Mouse (Mus musculus): ENCODE data around the gene Olfr1097. TPM values are rescaled to one million over a fixed set of nuclear protein-coding genes. Genes with fewer than 3 reads are reported as not detected.

Olfr1097 gene
- not detected for polyA plus RNA-seq (2017; shearing (Covaris generic))

DNA sequence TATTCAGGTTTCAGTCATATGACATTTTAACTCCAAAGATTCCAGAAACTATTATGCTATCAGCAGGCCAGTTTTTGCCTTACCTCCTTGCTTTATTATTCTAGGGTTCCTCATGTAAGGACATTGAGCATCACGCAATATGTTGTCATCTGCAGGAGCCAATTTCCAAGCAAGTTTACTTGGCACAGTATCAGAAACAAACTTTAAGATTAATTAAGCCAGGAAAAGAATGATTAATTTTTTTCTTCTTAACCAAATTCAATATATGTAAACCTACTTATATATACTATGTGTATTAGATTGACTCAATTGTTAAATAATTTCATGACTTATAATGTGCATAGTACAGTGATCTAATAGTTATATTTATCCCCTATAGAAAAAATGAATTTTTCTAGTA lies at the start of gene Olfr1097:
Gene Olfr1097, minus strand, starts transcription at position 101 of the 400 bp plus-strand sequence.
- no peak for ATAC-seq

DNA sequence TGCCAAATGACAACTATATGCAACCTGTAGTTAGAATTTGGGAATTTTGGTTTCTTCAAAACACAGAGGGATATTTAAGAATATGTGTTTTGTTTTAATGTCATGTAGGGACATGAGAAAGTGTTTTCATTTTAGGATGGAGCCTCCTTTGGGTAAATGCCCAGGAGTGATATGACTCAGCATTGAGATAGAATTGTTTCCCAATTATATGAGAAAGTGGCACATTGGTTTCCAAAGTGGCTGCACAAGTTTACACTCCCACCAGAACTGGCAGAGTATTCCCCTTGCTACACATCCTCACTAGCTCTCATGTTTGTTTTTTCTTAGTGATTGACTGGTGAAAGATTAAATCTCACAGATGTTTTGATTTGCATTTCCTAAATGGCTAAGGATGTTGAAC lies 34.5 kb upstream of the Olfr1097 start:
- ATAC-seq: no peak

DNA sequence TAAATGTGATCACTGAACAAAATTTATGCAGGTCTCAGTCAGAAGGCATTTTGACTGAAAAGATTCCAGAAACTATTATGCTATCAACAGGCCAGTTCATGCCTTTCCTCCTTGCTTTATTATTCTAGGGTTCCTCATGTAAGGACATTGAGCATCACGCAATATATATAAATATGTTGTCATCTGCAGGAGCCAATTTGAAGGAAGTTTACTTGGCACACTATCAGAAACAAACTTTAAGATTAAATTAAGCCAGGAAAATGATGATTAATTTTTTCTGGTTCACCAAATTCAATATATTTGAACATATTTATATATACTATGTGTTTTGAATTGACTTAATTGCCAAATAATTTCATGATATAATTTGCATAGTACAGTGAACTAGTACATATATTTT lies 32.4 kb upstream of the Olfr1097 start, which contains the start of gene Olfr1098:
Gene Olfr1098, minus strand, starts transcription at position 101 of the 400 bp plus-strand sequence.
- no peak for ATAC-seq

DNA sequence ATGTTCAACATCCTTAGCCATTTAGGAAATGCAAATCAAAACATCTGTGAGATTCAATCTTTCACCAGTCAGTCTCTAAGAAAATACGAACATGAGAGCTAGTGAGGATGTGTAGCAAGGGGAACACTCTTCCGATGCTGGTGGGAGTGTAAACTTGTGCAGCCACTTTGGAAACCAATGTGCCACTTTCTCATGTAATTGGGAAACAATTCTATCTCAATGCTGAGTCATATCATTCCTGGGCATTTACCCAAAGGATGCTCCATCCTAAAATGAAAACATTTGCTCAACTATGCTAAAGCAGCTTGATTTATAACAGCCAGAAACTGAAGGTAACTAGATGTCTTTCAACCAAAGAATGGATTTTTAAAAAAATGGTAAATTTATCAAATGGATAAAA lies 13.6 kb upstream of the Olfr1097 start:
- no peak for ATAC-seq

DNA sequence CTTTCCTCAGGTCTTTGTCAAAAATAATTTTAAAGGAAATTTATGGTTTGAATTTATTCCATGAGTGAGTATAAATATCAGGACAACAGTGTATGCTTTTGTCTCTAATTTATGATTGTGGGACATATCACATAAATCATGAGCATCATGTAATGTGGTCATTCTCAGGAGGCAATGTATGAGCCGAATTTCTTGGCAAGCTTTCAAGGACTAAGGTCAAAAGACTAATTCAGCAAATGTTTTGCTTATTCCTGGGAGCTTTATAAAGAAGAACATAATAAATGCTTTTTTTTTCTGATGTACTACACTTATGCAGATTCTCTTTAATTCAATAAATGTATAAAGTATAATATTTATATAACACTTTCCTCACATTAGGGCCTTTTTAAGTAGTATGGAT lies 17.3 kb downstream of the Olfr1097 start, which contains the start of gene Gm13723:
Gene Gm13723, minus strand, starts transcription at position 101 of the 400 bp plus-strand sequence.
- no peak for ATAC-seq

DNA sequence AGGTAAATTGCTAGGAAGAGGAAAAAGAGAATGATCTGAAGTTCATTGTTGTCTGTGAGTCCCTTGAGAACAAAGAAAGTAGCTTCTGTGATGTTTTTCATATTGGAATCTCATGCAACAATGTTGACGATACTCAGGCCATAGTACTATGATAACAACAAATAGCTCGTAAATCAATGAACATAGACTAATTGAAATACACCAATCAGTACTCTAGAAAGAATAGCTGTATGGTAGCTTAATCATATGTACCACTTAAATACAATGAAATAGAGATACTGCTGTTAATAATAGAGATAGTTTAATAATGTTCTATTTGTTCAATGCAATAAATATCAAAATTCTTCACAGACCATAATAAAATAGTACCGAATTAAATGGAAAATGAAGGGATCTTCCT lies 40.4 kb downstream of the Olfr1097 start, which contains the start of gene Olfr1095:
Gene Olfr1095, minus strand, starts transcription at position 101 of the 400 bp plus-strand sequence.
- ATAC-seq: no peak

Other genes starting within 250 kb of the Olfr1097 start
- gene Olfr1085, start 230.2 kb downstream of the Olfr1097 start, polyA plus RNA-seq (2017; shearing (Covaris generic)): not detected
- gene Olfr1086, start 212.1 kb downstream of the Olfr1097 start, polyA plus RNA-seq (2017; shearing (Covaris generic)): not detected
- gene Olfr1087, start 193.8 kb downstream of the Olfr1097 start, polyA plus RNA-seq (2017; shearing (Covaris generic)): not detected
- gene Olfr1089, start 158.5 kb downstream of the Olfr1097 start, polyA plus RNA-seq (2017; shearing (Covaris generic)): not detected
- not detected for gene Olfr1090, start 133.2 kb downstream of the Olfr1097 start, polyA plus RNA-seq (2017; shearing (Covaris generic))
- gene Olfr1093, start 109.7 kb downstream of the Olfr1097 start, polyA plus RNA-seq (2017; shearing (Covaris generic)): not detected
- gene Olfr141, start 82.2 kb downstream of the Olfr1097 start, polyA plus RNA-seq (2017; shearing (Covaris generic)): not detected
- not detected for gene Olfr1094, start 67.6 kb downstream of the Olfr1097 start, polyA plus RNA-seq (2017; shearing (Covaris generic))
- gene Olfr1095, start 40.5 kb downstream of the Olfr1097 start, polyA plus RNA-seq (2017; shearing (Covaris generic)): not detected
- not detected for gene Gm13723, start 17.4 kb downstream of the Olfr1097 start, polyA plus RNA-seq (2017; shearing (Covaris generic))
- gene Olfr1098, start 32.3 kb upstream of the Olfr1097 start, polyA plus RNA-seq (2017; shearing (Covaris generic)): not detected
- gene Olfr1099, start 68.5 kb upstream of the Olfr1097 start, polyA plus RNA-seq (2017; shearing (Covaris generic)): not detected
- gene Olfr1100, start 87.7 kb upstream of the Olfr1097 start, polyA plus RNA-seq (2017; shearing (Covaris generic)): not detected
- gene Olfr1101, start 99.0 kb upstream of the Olfr1097 start, polyA plus RNA-seq (2017; shearing (Covaris generic)): not detected
- gene Olfr1102, start 106.2 kb upstream of the Olfr1097 start, polyA plus RNA-seq (2017; shearing (Covaris generic)): not detected
- gene Olfr1104, start 134.9 kb upstream of the Olfr1097 start, polyA plus RNA-seq (2017; shearing (Covaris generic)): not detected
- not detected for gene Olfr1105, start 144.3 kb upstream of the Olfr1097 start, polyA plus RNA-seq (2017; shearing (Covaris generic))
- not detected for gene Olfr1106, start 160.1 kb upstream of the Olfr1097 start, polyA plus RNA-seq (2017; shearing (Covaris generic))
- not detected for gene Olfr1107, start 183.6 kb upstream of the Olfr1097 start, polyA plus RNA-seq (2017; shearing (Covaris generic))
- gene Olfr1109, start 203.8 kb upstream of the Olfr1097 start, polyA plus RNA-seq (2017; shearing (Covaris generic)): not detected
- not detected for gene Olfr259, start 222.4 kb upstream of the Olfr1097 start, polyA plus RNA-seq (2017; shearing (Covaris generic))
- gene Olfr1110, start 248.1 kb upstream of the Olfr1097 start, polyA plus RNA-seq (2017; shearing (Covaris generic)): not detected